Mouse (Mus musculus) ES-Bruce4 (cell line): ENCODE data around the gene Stk39. TPM values are rescaled to one million over a fixed set of nuclear protein-coding genes. Genes with fewer than 3 reads are reported as not detected.

Experiments used
- H3K27ac ChIP-seq: 2 replicates; pipeline ENCODE4 v1.5.1; 2012; ENCODE audit warnings: low read length, inconsistent platforms; ENCODE audit not compliant: insufficient read depth
- H3K27me3 ChIP-seq: 2 replicates; pipeline ENCODE4 v1.6.1; 2012; ENCODE audit warnings: mild to moderate bottlenecking, low read length, inconsistent platforms; ENCODE audit not compliant: control insufficient read depth, poor library complexity, insufficient read depth, severe bottlenecking
- H3K36me3 ChIP-seq: 2 replicates; pipeline ENCODE4 v1.6.1; 2012; ENCODE audit warnings: inconsistent platforms, mild to moderate bottlenecking, low read length, moderate library complexity; ENCODE audit not compliant: control insufficient read depth, poor library complexity, insufficient read depth, severe bottlenecking
- H3K4me1 ChIP-seq: one replicate; pipeline ENCODE4 v1.8.1; 2011; ENCODE audit warnings: low read length; ENCODE audit not compliant: control insufficient read depth, insufficient read depth
- H3K4me3 ChIP-seq: 2 replicates; pipeline ENCODE4 v1.5.1; 2011; ENCODE audit warnings: low read depth, mild to moderate bottlenecking, low read length
- H3K9ac ChIP-seq: 2 replicates; pipeline ENCODE4 v1.6.1; 2012; ENCODE audit warnings: low read depth, mild to moderate bottlenecking, inconsistent platforms; ENCODE audit not compliant: poor library complexity, severe bottlenecking
- H3K9me3 ChIP-seq: replicated peaks from 2 replicates; pipeline ENCODE4 v1.6.1; 2012; ENCODE audit warnings: mild to moderate bottlenecking, low read length, inconsistent platforms; ENCODE audit not compliant: control insufficient read depth, poor library complexity, insufficient read depth, severe bottlenecking
- CTCF ChIP-seq: IDR thresholded peaks from one replicate; pipeline ENCODE4 v1.8.1; 2011; ENCODE audit warnings: low read depth, low read length
- EP300 ChIP-seq: IDR thresholded peaks from 2 replicates; pipeline ENCODE4 v1.6.1; 2011; ENCODE audit warnings: low read depth, low read length; ENCODE audit not compliant: insufficient read depth
- POLR2A ChIP-seq: IDR thresholded peaks from one replicate; pipeline ENCODE4 v1.8.1; 2011; ENCODE audit warnings: low read length; ENCODE audit not compliant: insufficient read depth
- polyA plus RNA-seq: library from polyadenylated mRNA; stranded (reverse); fragments of >200 nt; gene quantifications from 2 replicates; pipeline ENCODE4 v1.2.4, GENCODE M21; 2011; ENCODE audit warnings: low read depth; ENCODE audit not compliant: missing spikeins, insufficient read depth, insufficient read length

Gene Stk39
- polyA plus RNA-seq, 1 experiment, result 7.6 TPM

DNA sequence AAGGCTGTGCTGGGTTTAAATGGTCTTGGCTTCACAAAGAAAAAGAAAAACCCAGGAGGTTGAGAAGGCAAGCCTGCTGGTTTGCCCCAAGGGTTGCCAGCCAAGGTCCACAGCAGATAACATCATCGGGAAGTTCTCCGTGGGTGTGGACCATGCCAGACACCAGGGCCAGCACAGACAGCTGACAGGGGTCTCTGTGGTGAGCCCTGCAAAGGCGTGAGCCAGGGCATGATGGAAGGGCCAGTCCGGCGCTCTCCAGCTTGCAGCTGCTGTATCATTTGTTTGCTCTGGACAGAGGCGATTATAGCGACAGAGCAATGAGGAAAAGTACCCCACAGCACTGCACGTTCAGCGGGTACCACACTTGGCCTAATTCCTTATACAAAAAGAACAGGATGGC, 126.8 kb downstream of the Stk39 start:
- no peak for TF ChIP-seq EP300
- no peak for TF ChIP-seq CTCF
- TF ChIP-seq POLR2A, result no peak
- H3K4me1 ChIP-seq, result peaks cover 1% of the 10 kb centered on the region
- no peak overlapping the region for H3K27ac ChIP-seq
- H3K9ac ChIP-seq, result no peak overlapping the region
- H3K36me3 ChIP-seq, result no peaks in the 10 kb centered on the region
- no peaks in the 10 kb centered on the region for H3K9me3 ChIP-seq
- no peak overlapping the region for H3K4me3 ChIP-seq
- H3K27me3 ChIP-seq, result no peaks in the 10 kb centered on the region

DNA sequence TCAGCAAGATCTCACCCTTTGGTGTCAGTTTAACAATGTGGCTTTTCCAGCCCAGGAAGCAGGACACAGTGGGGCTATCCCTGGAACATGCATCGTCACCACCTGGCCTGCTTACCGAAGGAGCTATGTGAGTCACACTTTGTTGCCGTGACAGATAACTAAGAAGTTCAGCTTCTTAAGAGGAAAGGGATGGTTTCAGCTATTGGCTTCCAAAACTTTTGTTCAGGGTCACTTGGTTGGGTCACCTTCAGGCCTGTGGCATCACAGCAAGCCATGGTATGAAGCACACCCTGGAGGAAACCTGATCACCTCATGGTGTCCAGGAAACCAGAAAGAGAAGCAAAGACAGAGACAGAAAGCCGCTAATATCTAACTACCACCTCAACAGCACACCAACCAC, 128.3 kb downstream of the Stk39 start:
- H3K9ac ChIP-seq, result no peak overlapping the region
- no peaks in the 10 kb centered on the region for H3K9me3 ChIP-seq
- TF ChIP-seq POLR2A (no peak), EP300 (no peak), CTCF (no peak)
- H3K4me3 ChIP-seq, result no peak overlapping the region
- H3K27me3 ChIP-seq, result no peaks in the 10 kb centered on the region
- no peaks in the 10 kb centered on the region for H3K4me1 ChIP-seq
- no peaks in the 10 kb centered on the region for H3K36me3 ChIP-seq
- no peak overlapping the region for H3K27ac ChIP-seq

DNA sequence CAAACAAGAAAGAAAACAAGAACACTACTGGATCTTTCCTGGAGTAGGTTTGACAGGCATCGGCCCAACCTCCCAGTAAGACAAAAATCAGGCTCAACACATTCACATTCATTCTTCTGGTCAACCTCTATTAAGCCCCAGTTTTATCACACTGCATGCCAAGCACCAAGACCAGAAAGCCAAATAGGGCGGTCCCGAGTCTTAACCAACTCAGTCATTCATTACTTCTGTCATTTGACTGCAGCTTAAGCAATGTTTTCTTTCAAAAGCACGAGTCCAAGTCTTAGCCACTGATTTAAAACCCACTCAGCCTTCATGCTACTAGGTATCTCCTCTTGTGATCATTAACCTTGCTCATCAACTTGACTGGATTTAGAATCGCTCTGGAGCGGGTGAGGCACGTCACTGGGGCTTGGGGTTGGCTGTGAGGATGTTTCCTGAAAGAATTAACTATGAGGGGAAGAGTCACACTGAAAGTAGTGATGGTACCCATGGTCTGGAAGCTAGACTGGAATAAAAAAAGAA, 129.9 kb downstream of the Stk39 start:
- Histone ChIP-seq H3K27ac (no peak overlapping the region), H3K9me3 (no peaks in the 10 kb centered on the region), H3K9ac (no peak overlapping the region), H3K4me3 (no peak overlapping the region), H3K36me3 (no peaks in the 10 kb centered on the region), H3K4me1 (no peaks in the 10 kb centered on the region), H3K27me3 (no peaks in the 10 kb centered on the region)
- TF ChIP-seq CTCF, result no peak
- no peak for TF ChIP-seq EP300
- no peak for TF ChIP-seq POLR2A

DNA sequence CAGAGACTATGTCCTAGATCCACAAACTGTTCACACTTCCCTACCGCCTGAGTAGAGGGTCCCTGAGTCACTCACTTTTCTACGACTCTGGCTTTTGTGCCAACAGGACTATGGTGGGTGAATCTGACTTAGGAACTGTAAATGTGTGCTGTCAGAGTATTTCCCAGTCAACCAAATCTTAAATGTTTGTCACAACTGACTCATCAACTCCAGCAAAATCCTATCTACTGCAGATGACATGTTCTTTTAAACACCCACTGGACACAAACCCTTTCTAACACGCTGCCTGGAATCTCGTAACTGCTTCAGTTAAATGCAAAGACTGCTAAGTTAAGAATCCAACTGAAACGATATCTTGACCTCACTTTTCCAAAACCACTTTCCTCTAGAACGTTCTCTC, 135.2 kb downstream of the Stk39 start:
- Histone ChIP-seq H3K27ac (no peak overlapping the region), H3K4me1 (no peaks in the 10 kb centered on the region), H3K9me3 (no peaks in the 10 kb centered on the region), H3K36me3 (no peaks in the 10 kb centered on the region), H3K27me3 (no peaks in the 10 kb centered on the region), H3K4me3 (no peak overlapping the region), H3K9ac (no peak overlapping the region)
- TF ChIP-seq EP300 (no peak), CTCF (no peak), POLR2A (no peak)

DNA sequence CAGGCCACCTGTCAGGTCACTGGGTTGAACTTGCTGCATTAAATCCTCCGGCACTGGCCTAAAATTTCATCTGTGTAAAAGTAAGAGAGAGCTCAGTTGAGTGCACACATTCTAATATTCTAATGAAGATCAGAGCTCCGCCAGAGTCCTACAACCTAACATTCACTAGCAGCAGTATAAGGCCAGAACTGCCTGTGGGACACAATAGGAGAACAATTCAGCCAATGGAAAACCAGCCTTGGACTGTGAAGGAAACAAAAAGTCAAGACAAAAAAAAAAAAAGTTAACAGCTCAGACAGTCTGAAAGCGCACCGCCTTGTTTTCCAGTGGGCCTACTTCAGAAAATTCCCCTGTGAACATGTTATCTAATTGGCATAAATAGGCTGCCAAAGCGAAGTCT, 137.1 kb downstream of the Stk39 start:
- Histone ChIP-seq H3K4me3 (no peak overlapping the region), H3K27ac (no peak overlapping the region), H3K4me1 (no peaks in the 10 kb centered on the region), H3K9ac (no peak overlapping the region), H3K9me3 (no peaks in the 10 kb centered on the region), H3K36me3 (no peaks in the 10 kb centered on the region), H3K27me3 (no peaks in the 10 kb centered on the region)
- TF ChIP-seq CTCF, result no peak
- TF ChIP-seq POLR2A, result no peak
- TF ChIP-seq EP300, result no peak

DNA sequence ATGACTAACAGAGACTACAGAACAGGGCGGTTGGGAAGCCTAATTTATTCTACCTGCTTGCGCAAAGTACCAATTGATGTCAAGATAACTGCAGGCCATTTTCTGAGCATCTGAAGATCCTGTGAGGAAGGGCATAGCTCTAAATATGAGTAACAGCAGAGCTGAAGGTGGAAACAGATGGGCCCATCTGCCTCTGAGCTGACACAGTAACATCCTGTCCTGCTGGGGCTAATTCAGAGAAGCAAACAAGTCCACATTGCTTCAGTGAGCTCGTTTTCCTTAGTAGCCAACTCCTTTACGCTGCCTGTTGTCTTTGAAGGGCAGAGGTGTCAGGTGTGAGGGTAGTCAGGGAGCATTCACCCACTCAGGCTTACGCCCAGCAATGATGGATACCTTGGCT, 146.8 kb downstream of the Stk39 start:
- no peak for TF ChIP-seq POLR2A
- no peak for TF ChIP-seq EP300
- no peak for TF ChIP-seq CTCF
- no peaks in the 10 kb centered on the region for H3K9me3 ChIP-seq
- no peak overlapping the region for H3K27ac ChIP-seq
- H3K27me3 ChIP-seq, result no peaks in the 10 kb centered on the region
- no peaks in the 10 kb centered on the region for H3K4me1 ChIP-seq
- H3K9ac ChIP-seq, result no peak overlapping the region
- H3K4me3 ChIP-seq, result no peak overlapping the region
- H3K36me3 ChIP-seq, result no peaks in the 10 kb centered on the region
